Mouse (Mus musculus): ENCODE results near the gene Ttll1. TPM values are rescaled to one million over a fixed set of nuclear protein-coding genes. Genes with fewer than 3 reads are reported as not detected.

Gene Ttll1
- polyA plus RNA-seq, 1 experiment from 2014 or later: 90.4 TPM

- Histone ChIP-seq H3K4me2 (ENCODE audit: low read depth, low read length) (no peak overlapping the region), H3K4me3 (ENCODE audit: low read depth, low read length) (no peak overlapping the region), H3K9me3 (ENCODE audit: control insufficient read depth, low read length) (no peaks in the 10 kb centered on the region), H3K27ac (ENCODE audit: low read depth, low read length) (no peak overlapping the region), H3K9ac (replicated peaks; ENCODE audit: low read depth, low read length) (no peak overlapping the region), H3K4me1 (ENCODE audit: control insufficient read depth, insufficient read depth, low read length) (no peaks in the 10 kb centered on the region), H3K36me3 (ENCODE audit: control insufficient read depth, insufficient read depth, low read length) (no peaks in the 10 kb centered on the region; the same call in 1 of the 2 replicates), H3K27me3 (ENCODE audit: control insufficient read depth, insufficient read depth, low read length) (no peaks in the 10 kb centered on the region)
- WGBS: 71% methylated on average over 3 of the region's 3 CpGs
- no peak for ATAC-seq (ENCODE audit: low read depth)
These were observed 32.6 kb downstream of the Ttll1 start for GRCm38 (mm10) chr15:83478096-83478495.

GRCm38 (mm10) chr15:83476593-83477273 is 34.0 kb downstream of the Ttll1 start:
- no peak overlapping the region for H3K4me3 ChIP-seq (ENCODE audit: low read depth, low read length)
- no peak overlapping the region for H3K4me2 ChIP-seq (ENCODE audit: low read depth, low read length)
- no peaks in the 10 kb centered on the region for H3K27me3 ChIP-seq (ENCODE audit: control insufficient read depth, insufficient read depth, low read length)
- no peaks in the 10 kb centered on the region for H3K4me1 ChIP-seq (ENCODE audit: control insufficient read depth, insufficient read depth, low read length)
- no peak for ATAC-seq (ENCODE audit: low read depth)
- no peaks in the 10 kb centered on the region for H3K9me3 ChIP-seq (ENCODE audit: control insufficient read depth, low read length)
- no peak overlapping the region for H3K9ac ChIP-seq (replicated peaks; ENCODE audit: low read depth, low read length)
- no peaks in the 10 kb centered on the region for H3K36me3 ChIP-seq (ENCODE audit: control insufficient read depth, insufficient read depth, low read length)
- WGBS: 87% methylated on average over 12 of the region's 12 CpGs
- H3K27ac ChIP-seq (ENCODE audit: low read depth, low read length): no peak overlapping the region

GRCm38 (mm10) chr15:83474466-83474836 is 36.2 kb downstream of the Ttll1 start:
- Histone ChIP-seq H3K27me3 (ENCODE audit: control insufficient read depth, insufficient read depth, low read length) (no peaks in the 10 kb centered on the region), H3K36me3 (ENCODE audit: control insufficient read depth, insufficient read depth, low read length) (no peaks in the 10 kb centered on the region), H3K9me3 (ENCODE audit: control insufficient read depth, low read length) (no peaks in the 10 kb centered on the region), H3K4me3 (ENCODE audit: low read depth, low read length) (no peak overlapping the region), H3K4me1 (ENCODE audit: control insufficient read depth, insufficient read depth, low read length) (no peaks in the 10 kb centered on the region), H3K4me2 (ENCODE audit: low read depth, low read length) (no peak overlapping the region), H3K9ac (replicated peaks; ENCODE audit: low read depth, low read length) (no peak overlapping the region), H3K27ac (ENCODE audit: low read depth, low read length) (no peak overlapping the region)
- 38% methylated on average over 5 of the region's 5 CpGs for WGBS
- no peak for ATAC-seq (ENCODE audit: low read depth)

GRCm38 (mm10) chr15:83473832-83474465 is 36.7 kb downstream of the Ttll1 start:
- no peaks in the 10 kb centered on the region for H3K36me3 ChIP-seq (ENCODE audit: control insufficient read depth, insufficient read depth, low read length)
- no peak for ATAC-seq (ENCODE audit: low read depth)
- WGBS: 53% methylated on average over 10 of the region's 10 CpGs

GRCm38 (mm10) chr15:83473251-83473650 is 37.4 kb downstream of the Ttll1 start:
- no peak overlapping the region for H3K4me3 ChIP-seq (ENCODE audit: low read depth, low read length)
- no peaks in the 10 kb centered on the region for H3K9me3 ChIP-seq (ENCODE audit: control insufficient read depth, low read length)
- no peaks in the 10 kb centered on the region for H3K36me3 ChIP-seq (ENCODE audit: control insufficient read depth, insufficient read depth, low read length)
- no peak overlapping the region for H3K4me2 ChIP-seq (ENCODE audit: low read depth, low read length)
- no peak for ATAC-seq (ENCODE audit: low read depth)
- H3K4me1 ChIP-seq (ENCODE audit: control insufficient read depth, insufficient read depth, low read length): no peaks in the 10 kb centered on the region
- WGBS: 88% methylated on average over 1 of the region's 1 CpGs
- H3K27me3 ChIP-seq (ENCODE audit: control insufficient read depth, insufficient read depth, low read length): no peaks in the 10 kb centered on the region
- H3K9ac ChIP-seq (replicated peaks; ENCODE audit: low read depth, low read length): no peak overlapping the region
- no peak overlapping the region for H3K27ac ChIP-seq (ENCODE audit: low read depth, low read length)

More at GRCm38 (mm10) chr15:83473832-83474465, 36.7 kb downstream of the Ttll1 start:
- no peaks in the 10 kb centered on the region for H3K4me1 ChIP-seq (ENCODE audit: control insufficient read depth, insufficient read depth, low read length)
- H3K27me3 ChIP-seq (ENCODE audit: control insufficient read depth, insufficient read depth, low read length): no peaks in the 10 kb centered on the region
- no peak overlapping the region for H3K4me3 ChIP-seq (ENCODE audit: low read depth, low read length)
- H3K27ac ChIP-seq (ENCODE audit: low read depth, low read length): no peak overlapping the region
- no peak overlapping the region for H3K4me2 ChIP-seq (ENCODE audit: low read depth, low read length)
- H3K9me3 ChIP-seq (ENCODE audit: control insufficient read depth, low read length): no peaks in the 10 kb centered on the region
- no peak overlapping the region for H3K9ac ChIP-seq (replicated peaks; ENCODE audit: low read depth, low read length)

- 80% methylated on average over 7 of the region's 7 CpGs for WGBS
- no peak overlapping the region for H3K4me2 ChIP-seq (ENCODE audit: low read depth, low read length)
- H3K4me3 ChIP-seq (ENCODE audit: low read depth, low read length): no peak overlapping the region
- no peak overlapping the region for H3K9ac ChIP-seq (replicated peaks; ENCODE audit: low read depth, low read length)
- no peaks in the 10 kb centered on the region for H3K36me3 ChIP-seq (ENCODE audit: control insufficient read depth, insufficient read depth, low read length)
- no peak overlapping the region for H3K27ac ChIP-seq (ENCODE audit: low read depth, low read length)
- no peak for ATAC-seq (ENCODE audit: low read depth)
- no peaks in the 10 kb centered on the region for H3K9me3 ChIP-seq (ENCODE audit: control insufficient read depth, low read length)
- no peaks in the 10 kb centered on the region for H3K4me1 ChIP-seq (ENCODE audit: control insufficient read depth, insufficient read depth, low read length)
- no peaks in the 10 kb centered on the region for H3K27me3 ChIP-seq (ENCODE audit: control insufficient read depth, insufficient read depth, low read length)
These were observed 39.2 kb downstream of the Ttll1 start for GRCm38 (mm10) chr15:83471476-83471875.

- H3K9ac ChIP-seq (replicated peaks; ENCODE audit: low read depth, low read length): no peak overlapping the region
- 83% methylated on average over 8 of the region's 8 CpGs for WGBS
- H3K36me3 ChIP-seq (ENCODE audit: control insufficient read depth, insufficient read depth, low read length): no peaks in the 10 kb centered on the region
- no peak overlapping the region for H3K4me2 ChIP-seq (ENCODE audit: low read depth, low read length)
- no peak overlapping the region for H3K27ac ChIP-seq (ENCODE audit: low read depth, low read length)
- no peaks in the 10 kb centered on the region for H3K9me3 ChIP-seq (ENCODE audit: control insufficient read depth, low read length)
- no peaks in the 10 kb centered on the region for H3K4me1 ChIP-seq (ENCODE audit: control insufficient read depth, insufficient read depth, low read length)
- H3K27me3 ChIP-seq (ENCODE audit: control insufficient read depth, insufficient read depth, low read length): no peaks in the 10 kb centered on the region
- no peak overlapping the region for H3K4me3 ChIP-seq (ENCODE audit: low read depth, low read length)
- ATAC-seq (ENCODE audit: low read depth): no peak
These were observed 40.2 kb downstream of the Ttll1 start for GRCm38 (mm10) chr15:83470443-83470842.

GRCm38 (mm10) chr15:83469279-83469821 is 41.3 kb downstream of the Ttll1 start:
- H3K4me3 ChIP-seq (ENCODE audit: low read depth, low read length): no peak overlapping the region
- H3K4me2 ChIP-seq (ENCODE audit: low read depth, low read length): no peak overlapping the region
- no peaks in the 10 kb centered on the region for H3K4me1 ChIP-seq (ENCODE audit: control insufficient read depth, insufficient read depth, low read length)
- ATAC-seq (ENCODE audit: low read depth): no peak
- H3K9ac ChIP-seq (replicated peaks; ENCODE audit: low read depth, low read length): no peak overlapping the region
- H3K9me3 ChIP-seq (ENCODE audit: control insufficient read depth, low read length): no peaks in the 10 kb centered on the region
- H3K36me3 ChIP-seq (ENCODE audit: control insufficient read depth, insufficient read depth, low read length): no peaks in the 10 kb centered on the region
- H3K27ac ChIP-seq (ENCODE audit: low read depth, low read length): no peak overlapping the region
- H3K27me3 ChIP-seq (ENCODE audit: control insufficient read depth, insufficient read depth, low read length): no peaks in the 10 kb centered on the region
- WGBS: 71% methylated on average over 6 of the region's 6 CpGs

GRCm38 (mm10) chr15:83467232-83467966 is 43.3 kb downstream of the Ttll1 start:
- WGBS: 91% methylated on average over 9 of the region's 9 CpGs
- no peaks in the 10 kb centered on the region for H3K9me3 ChIP-seq (ENCODE audit: control insufficient read depth, low read length)

More at GRCm38 (mm10) chr15:83467232-83467966, 43.3 kb downstream of the Ttll1 start:
- Histone ChIP-seq H3K36me3 (ENCODE audit: control insufficient read depth, insufficient read depth, low read length) (no peaks in the 10 kb centered on the region), H3K9ac (replicated peaks; ENCODE audit: low read depth, low read length) (no peak overlapping the region), H3K27ac (ENCODE audit: low read depth, low read length) (no peak overlapping the region), H3K27me3 (ENCODE audit: control insufficient read depth, insufficient read depth, low read length) (no peaks in the 10 kb centered on the region), H3K4me3 (ENCODE audit: low read depth, low read length) (no peak overlapping the region), H3K4me2 (ENCODE audit: low read depth, low read length) (no peak overlapping the region), H3K4me1 (ENCODE audit: control insufficient read depth, insufficient read depth, low read length) (peaks cover 4% of the 10 kb centered on the region; the same call in 1 of the 2 replicates)
- no peak for ATAC-seq (ENCODE audit: low read depth)
